Mouse (Mus musculus) bone marrow, adult 2 months (tissue): Measurements from ENCODE around the gene Mvb12a.
A peak's percentile ranks its signal among the peaks of the same experiment; 100 is the strongest.

Experiments used
- CTCF ChIP-seq: fragments of 200-500 bp; IDR thresholded peaks from 2 replicates; pipeline ENCODE4 v1.5.1; 2011; ENCODE audit warnings: low read length, control low read depth; ENCODE audit not compliant: control insufficient read depth, insufficient read depth
- POLR2A ChIP-seq: fragments of 200-500 bp; IDR thresholded peaks from 2 replicates; pipeline ENCODE4 v1.6.1; 2011; ENCODE audit warnings: low read depth, mild to moderate bottlenecking, control low read depth, low read length, borderline replicate concordance; ENCODE audit not compliant: control insufficient read depth

- TF ChIP-seq CTCF, result peak; percentile 61; the same call in 1 of the 2 replicates
- no peak for TF ChIP-seq POLR2A
Observed at GRCm38 (mm10) chr8:71586891-71587290, 44.2 kb downstream of the Mvb12a start.
